Mouse (Mus musculus): ENCODE results near the gene Atp2a2. TPM values are rescaled to one million over a fixed set of nuclear protein-coding genes. Genes with fewer than 3 reads are reported as not detected.
A peak's percentile ranks its signal among the peaks of the same experiment; 100 is the strongest.

Atp2a2 gene
- polyA plus RNA-seq, 1 experiment from 2014 or later: 13.2 TPM

GRCm38 (mm10) chr5:122507396-122507795 lies 5.4 kb upstream of the Atp2a2 start:
- Histone ChIP-seq H3K9ac (no peak overlapping the region), H3K36me3 (replicated peaks) (no peaks in the 10 kb centered on the region), H3K4me1 (replicated peaks) (peaks cover 10% of the 10 kb centered on the region), H3K4me3 (replicated peaks) (no peak overlapping the region), H3K4me2 (no peak overlapping the region), H3K27me3 (peaks cover 36% of the 10 kb centered on the region), H3K27ac (replicated peaks) (no peak overlapping the region), H3K9me3 (replicated peaks) (no peaks in the 10 kb centered on the region)
- ATAC-seq (ENCODE audit: insufficient read depth): no peak

GRCm38 (mm10) chr5:122506462-122506861 lies 4.4 kb upstream of the Atp2a2 start:
- WGBS (ENCODE audit: insufficient replicate concordance): 66% methylated on average over 3 of the region's 3 CpGs
- Histone ChIP-seq H3K9me3 (replicated peaks) (no peaks in the 10 kb centered on the region), H3K4me2 (no peak overlapping the region), H3K36me3 (replicated peaks) (no peaks in the 10 kb centered on the region), H3K9ac (no peak overlapping the region), H3K27ac (replicated peaks) (no peak overlapping the region), H3K4me3 (replicated peaks) (no peak overlapping the region), H3K27me3 (peaks cover 29% of the 10 kb centered on the region), H3K4me1 (replicated peaks) (peaks cover 11% of the 10 kb centered on the region)
- ATAC-seq (ENCODE audit: insufficient read depth): no peak

- Histone ChIP-seq H3K36me3 (replicated peaks) (no peaks in the 10 kb centered on the region), H3K27me3 (peaks cover 27% of the 10 kb centered on the region), H3K27ac (replicated peaks) (no peak overlapping the region), H3K9me3 (replicated peaks) (no peaks in the 10 kb centered on the region), H3K4me3 (replicated peaks) (no peak overlapping the region), H3K4me2 (no peak overlapping the region), H3K4me1 (replicated peaks) (peaks cover 11% of the 10 kb centered on the region), H3K9ac (no peak overlapping the region)
- ATAC-seq (ENCODE audit: insufficient read depth): no peak
- WGBS (ENCODE audit: insufficient replicate concordance): 71% methylated on average over 5 of the region's 5 CpGs
These were observed 3.5 kb upstream of the Atp2a2 start for GRCm38 (mm10) chr5:122505554-122505953.

GRCm38 (mm10) chr5:122503760-122504119 lies 1.7 kb upstream of the Atp2a2 start:
- peaks cover 22% of the 10 kb centered on the region for H3K27me3 ChIP-seq
- H3K27ac ChIP-seq (replicated peaks): no peak overlapping the region
- H3K4me1 ChIP-seq (replicated peaks): peaks cover 25% of the 10 kb centered on the region
- peaks cover 10% of the 10 kb centered on the region for H3K36me3 ChIP-seq (replicated peaks)
- no peak overlapping the region for H3K9ac ChIP-seq
- 50% methylated on average over 4 of the region's 4 CpGs for WGBS (ENCODE audit: insufficient replicate concordance)
- H3K4me3 ChIP-seq (replicated peaks): no peak overlapping the region
- no peak for ATAC-seq (ENCODE audit: insufficient read depth)
- H3K9me3 ChIP-seq (replicated peaks): no peaks in the 10 kb centered on the region
- H3K4me2 ChIP-seq: no peak overlapping the region

- H3K36me3 ChIP-seq (replicated peaks): peaks cover 12% of the 10 kb centered on the region
- peak overlapping the region; percentile 98 for H3K4me3 ChIP-seq (replicated peaks)
- peak overlapping the region; percentile 99 for H3K4me2 ChIP-seq
- 48% methylated on average over 15 of the region's 15 CpGs for whole genome bisulfite sequencing (ENCODE audit: insufficient replicate concordance)
- peaks cover 29% of the 10 kb centered on the region for H3K4me1 ChIP-seq (replicated peaks)
- H3K27ac ChIP-seq (replicated peaks): peak overlapping the region; percentile 65; the same call in 1 of the 2 replicates
- H3K9ac ChIP-seq: peak overlapping the region; percentile 77
- ATAC-seq (ENCODE audit: insufficient read depth): no peak
- H3K27me3 ChIP-seq: peaks cover 22% of the 10 kb centered on the region
- no peaks in the 10 kb centered on the region for H3K9me3 ChIP-seq (replicated peaks)
These were observed 1.2 kb upstream of the Atp2a2 start for GRCm38 (mm10) chr5:122503015-122503759.

- Histone ChIP-seq H3K27ac (replicated peaks) (peak overlapping the region; percentile 97), H3K36me3 (replicated peaks) (peaks cover 27% of the 10 kb centered on the region), H3K9me3 (replicated peaks) (no peaks in the 10 kb centered on the region), H3K27me3 (peaks cover 22% of the 10 kb centered on the region), H3K4me2 (peak overlapping the region; percentile 99), H3K4me3 (replicated peaks) (peak overlapping the region; percentile 98), H3K4me1 (replicated peaks) (peaks cover 42% of the 10 kb centered on the region), H3K9ac (peak overlapping the region; percentile 97)
- ATAC-seq (ENCODE audit: insufficient read depth): peak; percentile 53
- under 1% methylated on average over 113 of the region's 113 CpGs for WGBS (ENCODE audit: insufficient replicate concordance)
These were observed 636 bp downstream of the Atp2a2 start for GRCm38 (mm10) chr5:122501101-122502076.

GRCm38 (mm10) chr5:122500563-122500962 lies 1.5 kb downstream of the Atp2a2 start:
- Histone ChIP-seq H3K27ac (replicated peaks) (peak overlapping the region; percentile 97), H3K27me3 (peaks cover 22% of the 10 kb centered on the region), H3K9me3 (replicated peaks) (no peaks in the 10 kb centered on the region), H3K4me3 (replicated peaks) (peak overlapping the region; percentile 98), H3K36me3 (replicated peaks) (peaks cover 35% of the 10 kb centered on the region), H3K4me2 (peak overlapping the region; percentile 99), H3K4me1 (replicated peaks) (peaks cover 42% of the 10 kb centered on the region), H3K9ac (peak overlapping the region; percentile 97)
- no peak for ATAC-seq (ENCODE audit: insufficient read depth)
- 24% methylated on average over 5 of the region's 5 CpGs for whole genome bisulfite sequencing (ENCODE audit: insufficient replicate concordance)

- 22% methylated on average over 4 of the region's 4 CpGs for WGBS (ENCODE audit: insufficient replicate concordance)
- Histone ChIP-seq H3K4me2 (peak overlapping the region; percentile 99), H3K9me3 (replicated peaks) (no peaks in the 10 kb centered on the region), H3K4me3 (replicated peaks) (peak overlapping the region; percentile 98), H3K36me3 (replicated peaks) (peaks cover 39% of the 10 kb centered on the region), H3K9ac (peak overlapping the region; percentile 48), H3K4me1 (replicated peaks) (peaks cover 42% of the 10 kb centered on the region), H3K27me3 (peaks cover 22% of the 10 kb centered on the region), H3K27ac (replicated peaks) (0 out of 2 replicates have a peak overlapping the region, but pooled peaks have one; percentile 21)
- ATAC-seq (ENCODE audit: insufficient read depth): no peak
These were observed 1.9 kb downstream of the Atp2a2 start for GRCm38 (mm10) chr5:122500141-122500540.

- Histone ChIP-seq H3K4me1 (replicated peaks) (peaks cover 38% of the 10 kb centered on the region), H3K27me3 (peaks cover 5% of the 10 kb centered on the region), H3K36me3 (replicated peaks) (peaks cover 59% of the 10 kb centered on the region), H3K4me2 (no peak overlapping the region), H3K4me3 (replicated peaks) (no peak overlapping the region), H3K9ac (no peak overlapping the region), H3K9me3 (replicated peaks) (no peaks in the 10 kb centered on the region), H3K27ac (replicated peaks) (no peak overlapping the region)
- no peak for ATAC-seq (ENCODE audit: insufficient read depth)
- WGBS (ENCODE audit: insufficient replicate concordance): 71% methylated on average over 2 of the region's 2 CpGs
These were observed 4.0 kb downstream of the Atp2a2 start for GRCm38 (mm10) chr5:122498046-122498445.

- WGBS (ENCODE audit: insufficient replicate concordance): 83% methylated on average over 4 of the region's 4 CpGs
- no peak overlapping the region for H3K27ac ChIP-seq (replicated peaks)
- peaks cover 70% of the 10 kb centered on the region for H3K36me3 ChIP-seq (replicated peaks)
These were observed 5.0 kb downstream of the Atp2a2 start for GRCm38 (mm10) chr5:122496990-122497389.

GRCm38 (mm10) chr5:122494449-122494848 lies 7.6 kb downstream of the Atp2a2 start:
- Histone ChIP-seq H3K9ac (no peak overlapping the region), H3K27me3 (no peaks in the 10 kb centered on the region), H3K4me3 (replicated peaks) (no peak overlapping the region), H3K36me3 (replicated peaks) (peaks cover 84% of the 10 kb centered on the region), H3K27ac (replicated peaks) (no peak overlapping the region), H3K4me2 (no peak overlapping the region), H3K4me1 (replicated peaks) (peaks cover 21% of the 10 kb centered on the region), H3K9me3 (replicated peaks) (no peaks in the 10 kb centered on the region)
- 90% methylated on average over 1 of the region's 1 CpGs for WGBS (ENCODE audit: insufficient replicate concordance)
- ATAC-seq (ENCODE audit: insufficient read depth): no peak

More at GRCm38 (mm10) chr5:122496990-122497389, 5.0 kb downstream of the Atp2a2 start:
- peaks cover 31% of the 10 kb centered on the region for H3K4me1 ChIP-seq (replicated peaks)
- no peak for ATAC-seq (ENCODE audit: insufficient read depth)
- H3K4me3 ChIP-seq (replicated peaks): no peak overlapping the region
- H3K9ac ChIP-seq: no peak overlapping the region
- no peaks in the 10 kb centered on the region for H3K27me3 ChIP-seq
- no peaks in the 10 kb centered on the region for H3K9me3 ChIP-seq (replicated peaks)
- no peak overlapping the region for H3K4me2 ChIP-seq
